Mouse (Mus musculus) CD8-positive naive resting alpha-beta T cell, adult 57 days (primary cell): ENCODE measurements around the gene Camta2. TPM values are rescaled to one million over a fixed set of nuclear protein-coding genes. Genes with fewer than 3 reads are reported as not detected.

Experiments
- total RNA-seq: library from RNA; stranded (reverse); gene quantifications from one replicate; pipeline ENCODE4 v1.2.4, GENCODE M21; 2023

Camta2 gene
- total RNA-seq = 45.5 TPM

GRCm38 (mm10) chr11:70687601-70688199 is at the start of gene Camta2:
Gene Camta2 (minus strand): TSS chr11:70688105.

GRCm38 (mm10) chr11:70699722-70700556 is 12.0 kb upstream of the Camta2 start, which contains the start of the genes Inca1 and Kif1c:
Gene Inca1 (minus strand): TSS chr11:70700155.
Gene Kif1c (plus strand): TSS chr11:70700548.

GRCm38 (mm10) chr11:70668771-70669505 is 19.0 kb downstream of the Camta2 start, which contains the start of gene Spag7:
Gene Spag7 (minus strand): TSS chr11:70669416.

DNA sequence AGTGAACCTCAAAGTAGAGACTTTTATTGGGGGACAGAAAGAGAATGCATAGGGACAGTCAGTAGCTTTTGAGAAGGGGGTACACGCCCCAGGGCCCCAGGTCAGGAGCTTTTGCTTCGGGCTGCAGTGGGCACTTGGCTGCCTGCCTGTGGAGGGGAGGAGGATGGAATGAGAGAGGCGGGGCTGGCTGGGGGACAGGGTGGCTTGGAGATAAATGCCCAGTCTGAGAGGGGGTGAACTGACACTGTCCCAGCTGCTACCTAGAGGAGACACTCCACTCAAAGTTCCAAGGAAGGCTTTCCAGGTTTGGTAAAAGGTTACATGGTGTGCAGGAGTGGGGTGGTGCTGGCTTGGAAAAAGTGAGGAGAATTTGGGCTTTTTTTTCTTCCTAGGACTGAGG is 30.9 kb downstream of the Camta2 start, which contains the start of gene Eno3:
Gene Eno3, plus strand, starts transcription at position 239 of the 400 bp plus-strand sequence.

GRCm38 (mm10) chr11:70654198-70654922 is 33.5 kb downstream of the Camta2 start, which contains the start of gene Pfn1:
Gene Pfn1 (minus strand): TSS chr11:70654644.

DNA sequence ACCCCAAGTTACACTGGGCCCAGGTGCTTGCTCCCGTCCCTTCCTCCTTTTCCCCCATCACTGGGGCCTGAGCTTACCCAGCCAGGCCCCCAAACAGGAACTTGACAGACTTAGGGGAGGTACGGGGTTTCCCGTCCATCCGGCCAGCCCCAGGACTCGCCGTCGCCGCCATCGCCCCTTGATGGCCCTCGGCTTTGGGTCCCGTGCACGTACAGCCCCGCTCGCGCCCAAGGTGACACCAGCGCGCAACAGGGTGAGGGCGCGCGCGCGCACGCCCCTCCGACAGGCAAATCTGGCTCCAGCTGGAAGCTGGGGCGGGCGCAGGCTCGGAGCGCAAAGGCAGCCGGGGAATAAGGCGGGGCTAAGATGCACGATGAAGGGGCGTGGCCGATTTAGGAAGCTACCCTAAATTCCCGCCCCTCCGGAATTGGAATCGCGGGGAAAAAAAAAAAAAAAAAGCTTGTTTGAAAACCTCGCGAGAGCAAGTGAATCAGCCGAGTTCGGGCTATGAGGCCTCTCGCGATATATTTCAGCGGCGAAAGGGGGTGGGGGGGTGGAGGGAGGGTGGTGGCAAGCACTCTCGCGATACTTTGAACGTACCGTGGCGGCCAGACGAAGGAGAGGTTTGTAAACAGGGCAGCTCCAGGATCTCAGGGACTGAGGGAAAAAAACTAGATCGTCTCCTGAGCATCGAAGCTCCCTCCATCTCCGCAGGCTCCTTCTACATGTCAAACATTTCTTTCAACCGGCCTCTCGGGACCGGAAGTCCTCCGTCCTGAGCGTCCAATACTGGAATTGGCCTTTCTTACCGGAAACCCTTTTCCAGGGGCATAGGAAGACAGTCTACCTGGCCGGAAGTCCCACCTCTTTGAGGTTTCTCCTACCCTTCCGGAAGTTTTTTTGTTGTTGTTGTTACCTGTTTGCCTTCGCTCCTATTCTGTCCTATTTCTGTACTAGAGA is 40.9 kb downstream of the Camta2 start, which contains the start of the genes Rnf167 and Slc25a11:
Gene Rnf167, plus strand, starts transcription at position 545 of the 960 bp plus-strand sequence.
Gene Slc25a11, minus strand, starts transcription at position 789 of the 960 bp plus-strand sequence.

DNA sequence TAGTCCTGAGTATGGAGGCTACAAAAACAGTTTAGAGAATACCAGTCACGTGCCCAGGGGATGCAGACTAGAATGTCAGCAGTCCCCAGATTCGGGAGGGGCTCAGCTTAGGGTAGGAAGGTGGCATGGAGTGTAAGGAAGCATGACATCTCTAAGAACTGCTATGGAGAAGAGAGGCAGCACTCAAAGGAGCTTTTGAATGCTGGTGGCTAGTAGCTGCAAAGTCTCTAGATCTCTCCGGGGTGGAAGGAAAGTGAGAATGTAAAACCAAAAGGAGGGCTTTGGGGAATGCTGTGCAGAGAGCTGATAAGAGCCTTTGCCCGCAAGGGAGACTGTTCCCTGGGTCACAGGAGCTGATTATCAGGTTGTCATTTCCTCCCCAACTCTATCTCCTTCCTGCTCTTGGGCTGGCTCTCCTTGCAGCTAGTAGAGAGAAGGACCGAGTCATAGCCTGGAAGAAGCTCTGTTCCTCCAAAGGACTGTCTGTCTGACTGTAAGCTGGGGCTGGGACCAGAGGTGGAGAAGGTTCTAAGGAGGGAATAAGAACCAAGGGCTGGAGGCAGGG is 49.1 kb downstream of the Camta2 start, which contains the start of gene Gp1ba:
Gene Gp1ba, plus strand, starts transcription at position 409 of the 565 bp plus-strand sequence.

Other genes starting within 250 kb of the Camta2 start
- 27.4 TPM for gene Med11, start 236.2 kb downstream of the Camta2 start, total RNA-seq
- 1.8 TPM for gene Zmynd15, start 228.7 kb downstream of the Camta2 start, total RNA-seq
- 2.5 TPM for gene Cxcl16, start 228.1 kb downstream of the Camta2 start, total RNA-seq
- not detected for gene Tm4sf5, start 182.9 kb downstream of the Camta2 start, total RNA-seq
- gene Vmo1, start 173.5 kb downstream of the Camta2 start, total RNA-seq = not detected
- gene Gltpd2, start 168.9 kb downstream of the Camta2 start, total RNA-seq = not detected
- 123 TPM for gene Psmb6, start 162.7 kb downstream of the Camta2 start, total RNA-seq
- gene Gm40193, start 155.2 kb downstream of the Camta2 start, total RNA-seq = not detected
- gene Pld2, start 148.0 kb downstream of the Camta2 start, total RNA-seq = 3.7 TPM
- gene Mink1, start 125.2 kb downstream of the Camta2 start, total RNA-seq = 159 TPM
- gene 4930544D05Rik, start 72.3 kb downstream of the Camta2 start, total RNA-seq = 0.95 TPM
- gene Chrne, start 68.9 kb downstream of the Camta2 start, total RNA-seq = 1.5 TPM
- not detected for gene Gp1ba, start 49.0 kb downstream of the Camta2 start, total RNA-seq
- gene Rnf167, start 40.9 kb downstream of the Camta2 start, total RNA-seq = 242 TPM
- gene Slc25a11, start 40.6 kb downstream of the Camta2 start, total RNA-seq = 53.9 TPM
- 1,382 TPM for gene Pfn1, start 33.5 kb downstream of the Camta2 start, total RNA-seq
- 22.7 TPM for gene Eno3, start 30.9 kb downstream of the Camta2 start, total RNA-seq
- 34.6 TPM for gene Spag7, start 18.7 kb downstream of the Camta2 start, total RNA-seq
- not detected for gene Inca1, start 12.1 kb upstream of the Camta2 start, total RNA-seq
- gene Kif1c, start 12.4 kb upstream of the Camta2 start, total RNA-seq = 27.4 TPM
- 2.8 TPM for gene Zfp3, start 76.1 kb upstream of the Camta2 start, total RNA-seq
- not detected for gene Scimp, start 124.5 kb upstream of the Camta2 start, total RNA-seq
- 45.7 TPM for gene Rabep1, start 156.7 kb upstream of the Camta2 start, total RNA-seq